Mouse (Mus musculus) liver, postnatal 0 days (tissue): ENCODE data around the gene Slc19a1. TPM values are rescaled to one million over a fixed set of nuclear protein-coding genes. Genes with fewer than 3 reads are reported as not detected.

Experiments used
- ATAC-seq: fragments of 200-750 bp; cut with Nextera tagmentation; 2 replicates; pipeline ENCODE4 v1.8.0; 2017; ENCODE audit warnings: mild to moderate bottlenecking, moderate library complexity
- DNase-seq: peaks from one replicate; pipeline ENCODE4 v3.0.0-alpha.2; 2016
- H3K27ac ChIP-seq: fragments of 300-500 bp; sonication (generic); 2 replicates; pipeline ENCODE4 v1.5.1; 2014; ENCODE audit warnings: antibody characterized with exemption, moderate library complexity, mild to moderate bottlenecking, low read depth
- H3K27me3 ChIP-seq: fragments of 300-500 bp; sonication (generic); 2 replicates; pipeline ENCODE4 v1.6.1; 2014; ENCODE audit warnings: low read length, control low read depth, mixed read lengths; ENCODE audit not compliant: insufficient read depth
- H3K36me3 ChIP-seq: fragments of 300-500 bp; sonication (generic); replicated peaks from 2 replicates; pipeline ENCODE4 v1.6.1; 2014; ENCODE audit warnings: mild to moderate bottlenecking, control low read depth, low read length, moderate library complexity, mixed read lengths; ENCODE audit not compliant: insufficient read depth
- H3K4me1 ChIP-seq: fragments of 300-500 bp; sonication (generic); 2 replicates; pipeline ENCODE4 v1.6.1; 2014; ENCODE audit warnings: antibody characterized with exemption, mild to moderate bottlenecking, control low read depth; ENCODE audit not compliant: insufficient read depth
- H3K4me2 ChIP-seq: fragments of 300-500 bp; sonication (generic); 2 replicates; pipeline ENCODE4 v1.6.1; 2014; ENCODE audit warnings: low read depth, mild to moderate bottlenecking, low read length, moderate library complexity, mixed read lengths
- H3K4me3 ChIP-seq: fragments of 300-500 bp; sonication (generic); 2 replicates; pipeline ENCODE4 v1.5.1; 2014; ENCODE audit warnings: low read depth, low read length
- H3K9ac ChIP-seq: fragments of 300-500 bp; sonication (generic); replicated peaks from 2 replicates; pipeline ENCODE4 v1.6.1; 2014; ENCODE audit warnings: mild to moderate bottlenecking, moderate library complexity
- H3K9me3 ChIP-seq: fragments of 300-500 bp; sonication (generic); 2 replicates; pipeline ENCODE4 v1.6.1; 2016; ENCODE audit warnings: mild to moderate bottlenecking, control low read depth, low read length, mixed read lengths
- CTCF ChIP-seq: sonication (generic); IDR thresholded peaks from 2 replicates; pipeline ENCODE4 v1.5.1; 2016; ENCODE audit warnings: antibody characterized with exemption, low read depth
- EP300 ChIP-seq: IDR thresholded peaks from 2 replicates; pipeline ENCODE4 v1.6.1; 2016; ENCODE audit warnings: antibody characterized with exemption, low read depth, mild to moderate bottlenecking
- WGBS: fragments of 180-500 bp; shearing (Covaris S2); extraction: QIAGEN DNeasy Blood & Tissue Kit; methylation state at CpG from one replicate; pipeline ENCODE4 v1.1.7; 2014; ENCODE audit not compliant: insufficient replicate concordance; 5-methylcytosine and 5-hydroxymethylcytosine counted together
- polyA plus RNA-seq: library from polyadenylated mRNA; unstranded; fragments of >200 nt; fragmentation: Nextera tagmentation; extraction: Ambion mirVana; gene quantifications from 2 replicates; pipeline ENCODE4 v1.2.1, GENCODE M21; 2015

Gene Slc19a1
- polyA plus RNA-seq, 1 experiment from 2014 or later, result 10.5 TPM

- no peak overlapping the region for H3K4me3 ChIP-seq
- no peak for DNase-seq
- no peak for TF ChIP-seq EP300
- no peak for TF ChIP-seq CTCF
- no peak overlapping the region for H3K9ac ChIP-seq
- H3K4me1 ChIP-seq, result peaks cover 12% of the 10 kb centered on the region
- no peak for ATAC-seq
- no peaks in the 10 kb centered on the region for H3K27me3 ChIP-seq
- H3K4me2 ChIP-seq, result no peak overlapping the region
- 71% methylated on average over 4 of the region's 4 CpGs for WGBS
- no peaks in the 10 kb centered on the region for H3K36me3 ChIP-seq
- no peak overlapping the region for H3K27ac ChIP-seq
- no peaks in the 10 kb centered on the region for H3K9me3 ChIP-seq
These were observed 2.3 kb upstream of the Slc19a1 start for GRCm38 (mm10) chr10:77029761-77030160.

GRCm38 (mm10) chr10:77030666-77031065 lies 1.4 kb upstream of the Slc19a1 start:
- DNase-seq (no peak), ATAC-seq (no peak)
- H3K36me3 ChIP-seq, result no peaks in the 10 kb centered on the region
- H3K27ac ChIP-seq, result no peak overlapping the region
- WGBS, result 88% methylated on average over 5 of the region's 5 CpGs
- H3K9ac ChIP-seq, result no peak overlapping the region
- no peaks in the 10 kb centered on the region for H3K9me3 ChIP-seq
- H3K4me2 ChIP-seq, result no peak overlapping the region
- H3K27me3 ChIP-seq, result no peaks in the 10 kb centered on the region
- H3K4me1 ChIP-seq, result peaks cover 16% of the 10 kb centered on the region
- H3K4me3 ChIP-seq, result no peak overlapping the region
- no peak for TF ChIP-seq EP300

GRCm38 (mm10) chr10:77032591-77033322 lies 716 bp downstream of the Slc19a1 start:
- 1% methylated on average over 49 of the region's 49 CpGs for WGBS
- H3K4me3 ChIP-seq, result peak overlapping the region; percentile 58
- peak overlapping the region; percentile 96 for H3K4me2 ChIP-seq
- H3K27me3 ChIP-seq, result no peaks in the 10 kb centered on the region
- H3K9me3 ChIP-seq, result no peaks in the 10 kb centered on the region
- TF ChIP-seq CTCF, result peak; percentile 36
- no peak for TF ChIP-seq EP300
- peak; percentile 96 for DNase-seq
- peak; percentile 94 for ATAC-seq
- no peaks in the 10 kb centered on the region for H3K36me3 ChIP-seq
- H3K4me1 ChIP-seq, result peaks cover 16% of the 10 kb centered on the region
- peak overlapping the region; percentile 72 for H3K9ac ChIP-seq
- peak overlapping the region; percentile 46; the same call in 1 of the 2 replicates for H3K27ac ChIP-seq

GRCm38 (mm10) chr10:77033323-77034025 lies 1.4 kb downstream of the Slc19a1 start:
- TF ChIP-seq EP300, result no peak
- TF ChIP-seq CTCF, result no peak; the same call in 1 of the 2 replicates
- Histone ChIP-seq H3K9me3 (no peaks in the 10 kb centered on the region), H3K27me3 (no peaks in the 10 kb centered on the region), H3K9ac (peak overlapping the region; percentile 72), H3K4me1 (peaks cover 16% of the 10 kb centered on the region), H3K36me3 (no peaks in the 10 kb centered on the region; the same call in 1 of the 2 replicates), H3K4me2 (peak overlapping the region; percentile 96), H3K27ac (no peak overlapping the region), H3K4me3 (peak overlapping the region; percentile 58)
- peak; percentile 62 for DNase-seq
- WGBS, result under 1% methylated on average over 30 of the region's 30 CpGs
- ATAC-seq, result peak; percentile 50

GRCm38 (mm10) chr10:77035487-77035886 lies 3.4 kb downstream of the Slc19a1 start:
- DNase-seq, result no peak

GRCm38 (mm10) chr10:77038579-77039174 lies 6.6 kb downstream of the Slc19a1 start:
- WGBS, result 86% methylated on average over 8 of the region's 8 CpGs
- Histone ChIP-seq H3K4me2 (no peak overlapping the region), H3K27ac (no peak overlapping the region), H3K4me3 (no peak overlapping the region), H3K4me1 (peaks cover 13% of the 10 kb centered on the region), H3K27me3 (no peaks in the 10 kb centered on the region), H3K9ac (no peak overlapping the region), H3K9me3 (no peaks in the 10 kb centered on the region), H3K36me3 (peaks cover 7% of the 10 kb centered on the region; the same call in 1 of the 2 replicates)
- DNase-seq (no peak), ATAC-seq (no peak)
- no peak for TF ChIP-seq EP300
- no peak for TF ChIP-seq CTCF

More at GRCm38 (mm10) chr10:77035487-77035886, 3.4 kb downstream of the Slc19a1 start:
- Histone ChIP-seq H3K4me2 (peak overlapping the region; percentile 96; the same call in 1 of the 2 replicates), H3K4me3 (no peak overlapping the region), H3K9me3 (no peaks in the 10 kb centered on the region), H3K9ac (peak overlapping the region; percentile 26; the same call in 1 of the 2 replicates), H3K36me3 (peaks cover 2% of the 10 kb centered on the region; the same call in 1 of the 2 replicates), H3K27ac (no peak overlapping the region), H3K4me1 (peaks cover 16% of the 10 kb centered on the region), H3K27me3 (no peaks in the 10 kb centered on the region)
- ATAC-seq, result no peak
- 53% methylated on average over 6 of the region's 6 CpGs for WGBS
- TF ChIP-seq EP300, result no peak
- no peak for TF ChIP-seq CTCF
